Mouse (Mus musculus): ENCODE results near the gene Rnf207. TPM values are rescaled to one million over a fixed set of nuclear protein-coding genes. Genes with fewer than 3 reads are reported as not detected.

The Rnf207 gene
- 0.32 and 0.34 TPM in 2 replicates for polyA plus RNA-seq (2015; fragmentation: Nextera tagmentation; extraction: Ambion mirVana)

DNA sequence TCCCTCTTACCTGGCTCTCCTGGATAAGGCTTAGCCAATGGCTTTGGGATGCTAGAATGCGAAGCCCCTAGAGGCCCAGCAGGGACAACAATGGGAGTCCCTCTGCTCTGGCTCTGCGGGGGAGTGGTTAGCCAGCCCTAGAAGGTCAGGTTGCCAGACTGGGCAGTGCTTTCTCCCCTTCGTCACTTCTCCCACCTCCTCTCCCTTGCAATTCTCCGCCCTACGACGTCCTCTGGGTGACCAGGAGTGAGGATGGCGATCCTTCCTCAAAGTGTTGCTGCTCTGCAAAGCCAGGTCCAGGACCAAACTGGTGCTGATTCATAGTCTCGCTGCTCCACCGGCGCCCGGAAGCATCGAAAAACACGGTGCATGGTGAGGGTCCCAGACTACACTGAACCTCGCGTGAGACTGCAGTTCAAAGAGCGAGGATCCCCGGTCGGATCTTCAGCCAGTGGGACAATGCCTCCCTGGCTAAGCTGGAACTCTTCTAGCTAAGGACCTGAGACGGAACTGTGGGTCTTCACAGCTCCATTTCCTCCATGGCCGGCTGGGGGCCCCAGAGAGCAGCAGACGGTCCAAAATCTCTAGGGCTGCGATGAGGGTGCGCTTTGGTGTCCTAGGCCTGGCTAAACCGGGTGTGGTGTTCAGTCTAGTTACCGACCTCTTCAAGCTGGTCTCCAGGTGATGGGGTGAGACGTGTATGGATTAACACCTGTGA is at the start of gene Rnf207:
Rnf207 (minus strand) TSS at position 477 of the 718 bp plus-strand sequence.
- H3K4me2 ChIP-seq (replicated peaks) = peak within 1 kb of the TSS; percentile 45
- H3K4me3 ChIP-seq = peak within 1 kb of the TSS; percentile 12
- H3K27ac ChIP-seq = no peak within 1 kb of the TSS
- peak within 1 kb of the TSS; percentile 35 for H3K9ac ChIP-seq
- peaks cover 17% of the 10 kb centered on the region for H3K4me1 ChIP-seq
- H3K9me3 ChIP-seq = no peaks in the 10 kb centered on the region
- no peaks in the 10 kb centered on the region for H3K36me3 ChIP-seq
- no peak for ATAC-seq (ENCODE audit: low FRiP score, low read depth)
- peaks cover 65% of the 10 kb centered on the region for H3K27me3 ChIP-seq
- 4% methylated on average over 26 of the region's 26 CpGs for WGBS

DNA sequence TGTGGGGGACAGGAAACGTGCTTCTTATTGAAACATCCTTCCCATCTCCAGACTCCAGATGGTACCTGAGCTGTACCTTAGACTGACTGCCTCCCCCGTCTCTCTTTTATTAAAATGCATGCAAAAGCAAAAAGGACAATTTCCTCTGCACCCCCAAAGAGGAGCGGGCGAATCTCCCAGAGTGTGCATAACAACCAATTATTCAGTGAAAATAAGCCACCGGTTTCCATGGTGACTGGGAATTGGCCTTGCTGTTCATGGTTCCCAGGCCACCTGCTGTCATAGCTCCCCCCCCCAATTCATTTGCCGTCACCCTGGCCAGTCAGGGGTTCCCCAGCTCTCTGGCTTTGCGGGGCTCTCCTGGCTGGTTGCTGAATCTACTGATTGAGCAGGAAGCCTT is 46.4 kb upstream of the Rnf207 start:
- Histone ChIP-seq H3K9ac (no peak overlapping the region), H3K36me3 (no peaks in the 10 kb centered on the region), H3K27ac (no peak overlapping the region), H3K4me1 (peaks cover 7% of the 10 kb centered on the region; the same call in 1 of the 2 replicates), H3K27me3 (peaks cover 40% of the 10 kb centered on the region), H3K4me2 (replicated peaks) (no peak overlapping the region), H3K9me3 (no peaks in the 10 kb centered on the region), H3K4me3 (no peak overlapping the region)
- WGBS = 77% methylated on average over 7 of the region's 7 CpGs
- no peak for ATAC-seq (ENCODE audit: low FRiP score, low read depth)

DNA sequence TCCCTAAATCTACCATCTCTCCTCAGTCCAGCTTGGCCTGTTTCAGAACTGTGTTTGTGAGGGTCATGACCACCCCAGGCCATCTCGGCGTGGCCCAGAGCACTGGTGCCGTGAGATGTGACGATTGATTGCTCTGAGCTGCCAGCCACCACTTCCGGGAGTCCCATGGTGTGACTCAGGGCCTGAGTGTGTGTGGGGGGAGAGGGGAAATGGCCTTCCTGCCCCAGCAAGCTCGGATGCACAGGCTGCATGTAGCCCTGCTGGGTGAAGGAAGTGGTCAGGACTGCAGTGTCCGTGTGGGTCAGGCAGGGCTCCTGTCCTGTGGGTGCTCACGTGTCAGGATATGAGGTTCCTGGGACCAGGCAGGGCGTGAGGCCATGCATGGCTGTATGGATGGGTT is 43.4 kb upstream of the Rnf207 start:
- ATAC-seq (ENCODE audit: low FRiP score, low read depth) = no peak
- H3K9me3 ChIP-seq = no peaks in the 10 kb centered on the region

DNA sequence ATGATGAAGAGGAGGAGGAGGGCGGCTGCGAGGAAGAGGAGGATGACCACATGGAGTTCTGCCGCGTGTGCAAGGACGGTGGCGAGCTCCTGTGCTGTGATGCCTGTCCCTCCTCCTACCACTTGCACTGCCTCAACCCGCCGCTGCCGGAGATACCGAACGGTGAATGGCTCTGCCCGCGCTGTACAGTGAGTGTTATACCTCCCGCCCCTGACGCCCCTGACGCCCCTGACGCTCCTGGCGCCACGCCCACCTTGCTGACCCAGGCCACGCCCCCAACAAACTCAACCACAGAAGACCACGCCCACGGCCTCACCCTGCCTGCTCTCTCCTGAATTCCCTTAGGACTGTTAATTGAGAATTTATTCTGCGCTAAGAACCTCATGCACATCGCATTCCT is 42.1 kb upstream of the Rnf207 start:
- WGBS = 2% methylated on average over 24 of the region's 24 CpGs
- no peaks in the 10 kb centered on the region for H3K9me3 ChIP-seq
- H3K27me3 ChIP-seq = peaks cover 50% of the 10 kb centered on the region
- no peak overlapping the region for H3K27ac ChIP-seq
- peak overlapping the region; percentile 48 for H3K4me2 ChIP-seq (replicated peaks)
- no peaks in the 10 kb centered on the region for H3K36me3 ChIP-seq
- peak; percentile 62; the same call in 1 of the 2 replicates for ATAC-seq (ENCODE audit: low FRiP score, low read depth)
- H3K4me3 ChIP-seq = no peak overlapping the region
- no peak overlapping the region for H3K9ac ChIP-seq
- H3K4me1 ChIP-seq = peaks cover 7% of the 10 kb centered on the region; the same call in 1 of the 2 replicates

More for the DNA sequence above, 43.4 kb upstream of the Rnf207 start:
- WGBS = 48% methylated on average over 9 of the region's 9 CpGs
- Histone ChIP-seq H3K27me3 (peaks cover 58% of the 10 kb centered on the region), H3K9ac (no peak overlapping the region), H3K27ac (no peak overlapping the region), H3K36me3 (no peaks in the 10 kb centered on the region), H3K4me3 (no peak overlapping the region), H3K4me2 (replicated peaks) (no peak overlapping the region), H3K4me1 (peaks cover 7% of the 10 kb centered on the region; the same call in 1 of the 2 replicates)

DNA sequence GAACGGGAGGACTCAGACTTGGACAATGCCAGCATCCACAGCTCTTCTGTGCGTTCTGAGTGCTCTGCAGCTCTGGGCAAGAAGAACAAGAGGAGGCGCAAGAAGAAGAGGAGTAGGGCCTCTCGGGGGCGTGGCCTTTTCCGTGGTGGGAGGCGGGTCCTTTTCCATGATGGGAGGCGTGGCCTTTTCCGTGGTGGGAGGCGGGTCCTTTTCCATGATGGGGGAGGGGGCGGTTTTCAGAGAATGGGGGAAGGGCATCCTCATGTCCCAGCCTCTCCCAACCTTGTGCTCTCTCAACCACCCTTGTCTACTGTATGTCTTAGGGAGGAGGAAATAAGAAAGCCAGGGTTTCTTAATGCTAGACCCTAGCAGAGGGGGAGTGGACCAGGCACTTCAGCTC is 40.9 kb upstream of the Rnf207 start:
- ATAC-seq (ENCODE audit: low FRiP score, low read depth) = no peak
- H3K9me3 ChIP-seq = no peaks in the 10 kb centered on the region
- H3K27ac ChIP-seq = no peak overlapping the region

DNA sequence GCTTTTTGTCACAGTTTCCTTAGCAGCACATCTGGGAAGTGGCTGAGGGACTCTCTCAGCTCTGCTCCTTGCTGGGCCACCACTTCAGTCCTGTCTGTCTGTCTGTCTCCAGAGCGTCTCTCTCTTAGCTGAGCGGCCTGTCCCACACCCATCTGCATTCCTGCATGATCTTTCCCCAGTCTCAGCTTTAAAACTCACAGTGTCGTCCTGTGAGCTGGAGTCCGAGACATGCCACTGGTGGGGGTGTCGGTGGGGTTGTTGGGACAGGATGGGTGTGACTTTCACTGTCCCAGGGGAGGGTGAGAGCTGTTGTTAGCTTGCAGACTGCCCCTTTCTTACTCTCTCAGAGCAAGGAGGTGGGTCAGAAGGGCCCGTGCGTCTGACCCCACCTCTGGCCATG is 36.9 kb upstream of the Rnf207 start:
- WGBS = 76% methylated on average over 7 of the region's 7 CpGs
- no peak overlapping the region for H3K4me3 ChIP-seq

More for the DNA sequence above, 40.9 kb upstream of the Rnf207 start:
- WGBS = 7% methylated on average over 11 of the region's 11 CpGs
- Histone ChIP-seq H3K4me2 (replicated peaks) (no peak overlapping the region), H3K9ac (no peak overlapping the region), H3K4me1 (peaks cover 7% of the 10 kb centered on the region; the same call in 1 of the 2 replicates), H3K4me3 (no peak overlapping the region), H3K27me3 (peaks cover 45% of the 10 kb centered on the region), H3K36me3 (no peaks in the 10 kb centered on the region)

DNA sequence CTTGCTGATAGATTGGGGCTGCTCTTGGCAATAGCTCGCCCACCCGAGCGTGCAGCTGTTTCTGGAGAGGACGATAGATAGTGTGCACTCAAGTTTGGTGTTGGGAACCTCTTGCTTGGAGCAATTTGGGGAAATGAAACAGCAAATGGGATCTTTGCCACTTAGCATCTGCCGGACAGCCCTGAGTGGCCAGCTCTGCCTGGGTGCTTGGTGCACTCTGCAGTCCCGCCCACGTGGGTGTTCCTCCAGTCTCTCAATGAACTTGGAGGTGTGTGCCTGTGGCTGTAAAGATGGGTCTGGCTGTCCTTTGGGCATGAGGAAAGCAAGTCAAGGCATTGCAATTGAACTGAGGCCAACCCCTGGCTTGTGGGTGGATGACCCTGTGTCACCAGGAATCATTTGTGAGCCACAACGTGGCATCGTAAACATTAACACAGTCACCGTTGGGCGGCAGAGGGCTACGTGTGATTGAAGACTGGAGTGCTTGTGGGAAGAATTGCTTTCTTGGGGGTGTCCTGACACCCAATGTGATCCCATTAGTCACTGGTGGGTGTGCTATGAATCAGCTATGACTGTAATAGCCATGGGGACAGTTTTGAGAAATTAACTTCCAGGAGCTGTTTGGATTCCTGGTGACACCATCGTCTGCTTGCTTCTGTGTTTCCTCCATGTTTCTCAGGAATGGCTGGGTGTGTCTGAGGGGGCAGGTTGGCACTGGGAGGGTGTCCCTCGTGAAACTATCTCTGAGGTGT is 35.3 kb upstream of the Rnf207 start:
- Histone ChIP-seq H3K36me3 (no peaks in the 10 kb centered on the region), H3K9ac (no peak overlapping the region), H3K4me1 (no peaks in the 10 kb centered on the region; the same call in 1 of the 2 replicates), H3K27ac (no peak overlapping the region), H3K9me3 (no peaks in the 10 kb centered on the region), H3K4me2 (replicated peaks) (no peak overlapping the region), H3K4me3 (no peak overlapping the region), H3K27me3 (peaks cover 50% of the 10 kb centered on the region)
- 74% methylated on average over 14 of the region's 14 CpGs for WGBS
- no peak for ATAC-seq (ENCODE audit: low FRiP score, low read depth)

More for the DNA sequence above, 36.9 kb upstream of the Rnf207 start:
- Histone ChIP-seq H3K9ac (no peak overlapping the region), H3K27ac (no peak overlapping the region), H3K4me1 (peaks cover 3% of the 10 kb centered on the region; the same call in 1 of the 2 replicates), H3K4me2 (replicated peaks) (no peak overlapping the region), H3K9me3 (no peaks in the 10 kb centered on the region), H3K27me3 (peaks cover 50% of the 10 kb centered on the region), H3K36me3 (no peaks in the 10 kb centered on the region)
- ATAC-seq (ENCODE audit: low FRiP score, low read depth) = no peak

DNA sequence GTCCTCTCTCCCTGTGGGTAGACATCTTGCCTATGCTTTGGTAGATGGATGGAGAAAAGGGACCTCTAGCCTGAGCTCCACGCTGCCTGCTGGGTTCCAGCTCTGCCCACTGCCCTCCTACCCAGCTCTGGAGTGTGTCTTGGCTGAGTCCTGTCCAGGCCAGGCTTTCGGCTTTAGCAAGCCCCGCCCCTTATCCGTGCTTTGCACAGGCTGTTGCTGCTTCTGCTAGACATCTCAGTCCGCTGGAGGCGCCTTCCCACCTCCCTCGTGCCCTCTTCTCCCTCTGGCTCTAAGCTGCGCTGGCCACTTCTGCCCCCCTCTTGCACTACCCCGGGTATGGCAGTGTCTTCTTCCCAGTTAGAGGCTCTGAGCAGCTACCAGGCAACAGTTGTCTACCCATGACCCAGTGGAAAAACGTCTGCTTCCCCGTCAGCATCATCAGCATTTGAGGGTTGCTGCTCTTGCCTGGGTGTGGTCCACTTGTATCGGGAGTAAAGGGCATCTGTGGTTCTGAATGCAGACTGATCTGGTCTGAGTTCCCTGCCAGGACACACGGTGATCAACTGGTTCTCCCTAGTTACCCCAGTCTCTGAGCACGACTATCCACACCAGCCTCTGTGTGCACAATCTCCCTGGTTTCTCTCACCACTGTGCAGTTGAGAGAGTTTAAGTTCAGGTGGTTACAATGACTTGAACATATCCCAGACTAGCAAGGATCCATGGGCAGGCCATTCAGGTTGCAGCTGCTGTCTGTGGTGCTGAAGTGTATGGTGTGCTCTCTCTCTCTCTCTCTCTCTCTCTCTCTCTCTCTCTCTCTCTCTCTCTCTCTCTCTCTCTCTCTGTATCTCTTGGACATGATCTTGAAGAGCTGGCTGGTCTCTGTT is 32.9 kb upstream of the Rnf207 start:
- H3K36me3 ChIP-seq = no peaks in the 10 kb centered on the region
- ATAC-seq (ENCODE audit: low FRiP score, low read depth) = no peak
- WGBS = 18% methylated on average over 14 of the region's 14 CpGs
- no peaks in the 10 kb centered on the region; the same call in 1 of the 2 replicates for H3K4me1 ChIP-seq
- H3K9me3 ChIP-seq = no peaks in the 10 kb centered on the region
- no peak overlapping the region for H3K4me3 ChIP-seq
- H3K27me3 ChIP-seq = peaks cover 68% of the 10 kb centered on the region
- H3K4me2 ChIP-seq (replicated peaks) = no peak overlapping the region
- no peak overlapping the region for H3K27ac ChIP-seq
- H3K9ac ChIP-seq = no peak overlapping the region

DNA sequence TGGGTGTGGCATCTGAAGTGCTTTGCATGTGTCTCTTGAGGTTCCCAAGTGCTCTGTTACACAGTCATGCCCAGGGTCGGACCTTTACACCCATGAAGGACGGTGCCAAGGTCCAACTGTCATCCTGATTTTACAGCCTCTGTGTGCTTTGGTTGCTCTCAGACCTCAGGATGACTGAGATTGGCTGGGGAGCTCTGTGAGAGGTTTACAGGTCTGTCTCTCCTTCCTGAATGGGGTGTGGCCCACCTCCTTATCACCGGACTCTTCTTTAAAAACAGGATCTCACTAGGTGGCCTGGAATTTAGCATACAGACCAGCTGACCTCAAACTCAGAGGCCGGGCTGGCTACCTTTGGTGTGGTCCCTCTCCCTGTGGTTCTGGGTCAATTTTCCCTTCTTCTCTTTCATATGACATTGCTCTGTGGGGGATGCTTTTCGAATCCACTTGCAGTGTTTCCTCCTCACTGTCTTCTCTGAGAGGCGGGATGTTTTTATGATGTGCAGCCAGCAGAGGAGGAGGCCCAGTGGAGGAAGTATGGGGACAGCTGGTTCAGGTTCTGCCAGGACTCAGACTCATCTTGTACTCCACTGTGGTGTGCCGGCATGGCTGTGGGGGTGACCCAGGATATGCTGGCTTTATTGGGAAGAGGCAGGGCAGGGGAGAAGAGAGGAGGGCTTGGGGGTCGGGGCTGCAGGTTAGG is 32.1 kb upstream of the Rnf207 start:
- 36% methylated on average over 8 of the region's 8 CpGs for WGBS
- no peak overlapping the region for H3K27ac ChIP-seq
- peaks cover 73% of the 10 kb centered on the region for H3K27me3 ChIP-seq
- H3K9ac ChIP-seq = no peak overlapping the region
- no peaks in the 10 kb centered on the region; the same call in 1 of the 2 replicates for H3K4me1 ChIP-seq
- ATAC-seq (ENCODE audit: low FRiP score, low read depth) = no peak
- no peak overlapping the region for H3K4me3 ChIP-seq
- H3K36me3 ChIP-seq = no peaks in the 10 kb centered on the region
- no peak overlapping the region for H3K4me2 ChIP-seq (replicated peaks)
- H3K9me3 ChIP-seq = no peaks in the 10 kb centered on the region

DNA sequence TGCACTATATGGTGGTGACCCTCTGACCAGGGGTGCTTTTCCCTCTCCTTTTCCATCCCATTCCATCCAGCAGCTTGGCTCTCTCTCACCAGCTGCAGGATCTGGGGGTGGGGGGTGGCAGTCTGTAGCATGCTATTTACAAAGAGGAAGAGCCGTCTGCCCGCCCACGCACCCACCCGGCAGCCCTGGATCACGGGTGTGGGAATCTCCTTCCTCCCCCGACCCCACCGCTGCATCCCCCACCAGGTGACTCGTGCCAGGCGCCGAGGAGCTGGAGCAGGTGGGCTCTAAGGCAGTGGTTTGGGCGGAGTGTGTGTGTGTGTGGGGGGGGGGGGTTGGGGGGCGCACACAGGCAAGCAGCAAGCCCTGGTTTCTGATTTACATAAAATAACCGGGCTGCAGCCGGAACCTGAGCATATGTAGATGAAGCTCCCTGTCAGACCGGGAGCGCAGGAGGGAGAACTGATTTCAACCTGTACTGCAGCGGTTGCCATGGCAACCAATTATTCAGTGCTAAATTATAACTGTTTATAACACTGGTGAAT is 31.1 kb upstream of the Rnf207 start:
- H3K9ac ChIP-seq = no peak overlapping the region
- no peak overlapping the region for H3K4me3 ChIP-seq
- no peaks in the 10 kb centered on the region for H3K36me3 ChIP-seq
- no peak overlapping the region for H3K4me2 ChIP-seq (replicated peaks)
- H3K9me3 ChIP-seq = no peaks in the 10 kb centered on the region
- no peak overlapping the region for H3K27ac ChIP-seq
- no peaks in the 10 kb centered on the region; the same call in 1 of the 2 replicates for H3K4me1 ChIP-seq
- 9% methylated on average over 16 of the region's 17 CpGs for WGBS
- H3K27me3 ChIP-seq = peaks cover 79% of the 10 kb centered on the region
- ATAC-seq (ENCODE audit: low FRiP score, low read depth) = no peak

All from limb, embryonic 13.5 days (tissue).